13 mouse cellular contexts compared by ENCODE assay signal in the genomic region with DNA sequence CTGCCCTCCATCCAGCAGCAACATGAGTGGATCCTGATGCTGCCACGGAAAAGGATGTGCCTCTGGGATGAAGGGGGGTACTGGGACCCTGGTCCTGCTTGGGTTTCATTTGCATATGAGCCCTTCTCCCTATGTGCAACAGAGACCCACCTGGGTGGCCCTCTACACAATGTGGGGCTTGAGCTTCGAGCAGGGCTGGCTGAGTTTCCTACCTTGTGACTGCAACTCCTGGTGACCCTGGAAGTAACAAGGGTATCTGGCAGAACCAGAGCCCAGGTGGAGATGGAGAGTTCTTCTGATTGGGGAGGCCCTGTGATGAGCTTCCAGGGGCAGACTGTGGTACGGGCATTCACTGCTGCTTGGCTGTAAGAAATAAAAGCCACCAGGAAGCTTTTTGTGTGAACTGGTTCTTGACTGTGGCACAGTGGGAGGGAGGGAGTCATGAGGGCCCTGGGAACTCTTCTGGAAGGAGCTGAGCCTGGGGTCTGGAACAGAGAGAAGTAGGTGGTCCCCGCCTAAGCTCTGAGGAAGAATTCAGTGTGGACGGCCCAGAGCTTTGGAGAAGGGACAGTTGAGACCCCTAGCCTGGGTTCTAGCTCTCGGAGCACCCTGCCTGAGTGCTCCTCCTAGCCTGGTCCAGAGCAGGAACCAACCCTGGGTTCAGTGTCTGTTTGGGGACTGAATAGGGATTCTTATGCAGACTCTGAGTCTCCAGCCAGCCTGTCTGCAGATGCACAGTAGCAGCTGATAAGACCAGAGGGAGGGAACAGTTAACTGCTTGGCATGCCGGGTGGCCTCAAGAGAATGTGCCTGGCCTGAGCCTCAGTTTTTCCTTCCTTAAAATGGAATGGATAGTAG. TPM values are rescaled to one million over a fixed set of nuclear protein-coding genes. Genes with fewer than 3 reads are reported as not detected.
DNase-seq lines count a peak whose midpoint lies in the region; ATAC-seq and TF ChIP-seq lines count a peak whose summit lies in the region.
"Had no signal": no experiment of that assay in that cellular context is flagged by ENCODE, and none has a peak within 500 bp of the region (broad histone marks: within the 10 kb centered on the region; RNA-seq: fewer than 3 reads in every experiment).

No protein-coding gene starts in this region.

- H3K4me1 ChIP-seq in heart, adult 2 months (ENCODE audit: control insufficient read depth, insufficient read depth, low read length) = peaks cover 31% of the 10 kb centered on the region
- H3K4me1 ChIP-seq in lung, postnatal 0 days (ENCODE audit: insufficient read depth, low read depth, low read length) = peaks cover 29% of the 10 kb centered on the region; the same call in 1 of the 2 replicates
- H3K4me1 ChIP-seq in intestine, embryonic 15.5 days (replicated peaks) = peaks cover 36% of the 10 kb centered on the region
- H3K4me1 ChIP-seq in small intestine, adult 2 months (ENCODE audit: control insufficient read depth, insufficient read depth, insufficient read length, low read length) = peaks cover 20% of the 10 kb centered on the region; the same call in 1 of the 2 replicates

- 46% methylated on average over 7 of the region's 7 CpGs for WGBS in heart, adult 2 months
- WGBS in lung, postnatal 0 days = 56% methylated on average over 7 of the region's 7 CpGs
- 74% methylated on average over 7 of the region's 7 CpGs for WGBS in intestine, embryonic 15.5 days
- WGBS in small intestine, adult 2 months = 61% methylated on average over 7 of the region's 7 CpGs

- intact Hi-C loops in heart, adult 2 months (cut with DNase I) = no loop called here
- intact Hi-C loops in heart, postnatal 10 days (cut with DNase I) = no loop called here

- H3K4me2 ChIP-seq in lung, postnatal 0 days (replicated peaks; ENCODE audit: low read depth, low read length) = 0 out of 2 replicates have a peak overlapping the region, but pooled peaks have one; percentile 8
- no peak overlapping the region; the same call in 1 of the 2 replicates for H3K4me2 ChIP-seq in intestine, embryonic 15.5 days (replicated peaks)

- no peak for TF ChIP-seq CTCF in heart, adult 2 months (IDR thresholded peaks at IDR 0.05)
- no peak for TF ChIP-seq CTCF in lung, postnatal 0 days (IDR thresholded peaks at IDR 0.05)
- TF ChIP-seq CTCF in small intestine, adult 2 months (IDR thresholded peaks at IDR 0.05; ENCODE audit: extremely low read depth, insufficient read length, insufficient replicate concordance, low read depth, low read length) = no peak

- H3K9ac ChIP-seq in heart, adult 2 months (ENCODE audit: low read depth, low read length) = peak overlapping the region; percentile 64
- H3K9ac ChIP-seq in lung, postnatal 0 days (replicated peaks; ENCODE audit: low read depth) = no peak overlapping the region; the same call in 1 of the 2 replicates
- no peak overlapping the region for H3K9ac ChIP-seq in intestine, embryonic 15.5 days
- H3K9ac ChIP-seq: forebrain, postnatal 0 days had no signal

- TF ChIP-seq POLR2A in heart, adult 2 months (IDR thresholded peaks at IDR 0.05; ENCODE audit: insufficient read depth, low read depth, low read length) = no peak
- no peak for TF ChIP-seq POLR2A in small intestine, adult 2 months (IDR thresholded peaks at IDR 0.05; ENCODE audit: low read depth, low read length)

- H3K27me3 ChIP-seq in heart, adult 2 months (ENCODE audit: control insufficient read depth, insufficient read depth, low read length) = no peaks in the 10 kb centered on the region
- no peaks in the 10 kb centered on the region for H3K27me3 ChIP-seq in lung, postnatal 0 days (replicated peaks; ENCODE audit: insufficient read depth, low read length)
- H3K27me3 ChIP-seq in intestine, embryonic 15.5 days (replicated peaks) = no peaks in the 10 kb centered on the region
- no peaks in the 10 kb centered on the region for H3K27me3 ChIP-seq in small intestine, adult 2 months (ENCODE audit: control insufficient read depth, insufficient read depth, low read length)

- no peaks in the 10 kb centered on the region for H3K79me2 ChIP-seq in heart, adult 2 months (replicated peaks; ENCODE audit: control insufficient read depth, insufficient read depth, low read length)

- TF ChIP-seq EP300 in heart, adult 2 months (IDR thresholded peaks at IDR 0.05; ENCODE audit: insufficient read depth, low read depth, low read length) = no peak
- TF ChIP-seq EP300 in lung, postnatal 0 days (IDR thresholded peaks at IDR 0.05) = no peak

- no peaks in the 10 kb centered on the region for H3K9me3 ChIP-seq in lung, postnatal 0 days (ENCODE audit: low read length)
- no peaks in the 10 kb centered on the region for H3K9me3 ChIP-seq in intestine, embryonic 15.5 days

- no peaks in the 10 kb centered on the region for H3K36me3 ChIP-seq in heart, adult 2 months (ENCODE audit: control insufficient read depth, insufficient read depth, low read length)
- no peaks in the 10 kb centered on the region for H3K36me3 ChIP-seq in lung, postnatal 0 days (ENCODE audit: insufficient read depth, low read length)
- H3K36me3 ChIP-seq in intestine, embryonic 15.5 days = no peaks in the 10 kb centered on the region
- H3K36me3 ChIP-seq in small intestine, adult 2 months (ENCODE audit: control insufficient read depth, insufficient read depth, low read length) = no peaks in the 10 kb centered on the region

- peak; percentile 9; the same call in 1 of the 2 replicates for ATAC-seq in lung, postnatal 0 days
- peak; percentile 34 for ATAC-seq in intestine, embryonic 15.5 days
- ATAC-seq: forebrain, postnatal 0 days had no signal

- DNase-seq in heart, adult 2 months = peak in 1 of 2 experiments; percentile 70
- no peak for DNase-seq in heart, postnatal 10 days
- DNase-seq in lung, postnatal 0 days (ENCODE audit: low spot score) = peak; percentile 45
- no peak for DNase-seq in lung, adult 18-20 months
- no peak for DNase-seq in cerebellum, postnatal 14 days
- no peak for DNase-seq in left cerebral cortex, adult 18-20 months (ENCODE audit: low spot score in 2 of 2)
- DNase-seq: cerebellum, adult 9-11 months; forebrain, postnatal 0 days had no signal

- H3K4me3 ChIP-seq in heart, adult 2 months = peak overlapping the region; percentile 31
- H3K4me3 ChIP-seq in lung, postnatal 0 days (ENCODE audit: low read depth, low read length) = no peak overlapping the region
- H3K4me3 ChIP-seq in intestine, embryonic 15.5 days (replicated peaks) = no peak overlapping the region
- no peak overlapping the region for H3K4me3 ChIP-seq in small intestine, adult 2 months (ENCODE audit: low read depth, low read length)

- peak overlapping the region; percentile 96 for H3K27ac ChIP-seq in heart, adult 2 months
- peak overlapping the region; percentile 97 for H3K27ac ChIP-seq in lung, postnatal 0 days (ENCODE audit: low read length)
- H3K27ac ChIP-seq in intestine, embryonic 15.5 days = peak overlapping the region; percentile 56
- H3K27ac ChIP-seq in small intestine, adult 2 months (ENCODE audit: insufficient read depth, low read depth, low read length) = peak overlapping the region; percentile 91

RNA-seq across cellular contexts. Expression of a gene that starts 1.0 kb away (rescaled TPM):
- total RNA-seq in heart, adult 2 months (2021) = 1 to 10 TPM; 4.0 to 4.7 TPM
- polyA plus RNA-seq in heart, adult 2 months (2012; rRNA removed) = 8.8 and 10.7 TPM in 2 replicates
- total RNA-seq in heart, postnatal 10 days (2021) = 1 to 10 TPM; 4.5 to 6.1 TPM
- polyA plus RNA-seq in lung, postnatal 0 days (2015; fragmentation: Nextera tagmentation; extraction: Ambion mirVana) = 11.8 and 19.3 TPM in 2 replicates
- polyA plus RNA-seq in intestine, embryonic 15.5 days (2015; fragmentation: Nextera tagmentation; extraction: Ambion mirVana) = 0.98 and 1.4 TPM in 2 replicates
- 1.0 and 2.0 TPM in 2 replicates for polyA plus RNA-seq in small intestine, adult 2 months (2012; rRNA removed)
- total RNA-seq in left cerebral cortex, adult 18-20 months (2021) = 1 to 10 TPM in 1 of 2 experiments, under 1 TPM in 1; 0.61 to 1.5 TPM
- polyA plus RNA-seq: neural tube, embryonic 11.5 days had no signal

RNA-seq across cellular contexts. Expression of a gene that starts 1.9 kb away (rescaled TPM):
- total RNA-seq in heart, adult 2 months (2021) = 1 to 10 TPM; 4.4 to 4.8 TPM
- 5.2 and 7.8 TPM in 2 replicates for polyA plus RNA-seq in heart, adult 2 months (2012; rRNA removed)
- total RNA-seq in heart, postnatal 10 days (2021) = 1 to 10 TPM; 4.2 to 5.1 TPM
- polyA plus RNA-seq in lung, postnatal 0 days (2015; fragmentation: Nextera tagmentation; extraction: Ambion mirVana) = 5.7 and 8.1 TPM in 2 replicates
- 0.16 and 0.21 TPM in 2 replicates for polyA plus RNA-seq in intestine, embryonic 15.5 days (2015; fragmentation: Nextera tagmentation; extraction: Ambion mirVana)
- polyA plus RNA-seq in small intestine, adult 2 months (2012; rRNA removed) = 0.28 and 1.1 TPM in 2 replicates
- total RNA-seq in left cerebral cortex, adult 18-20 months (2021) = 1 to 10 TPM in 1 of 2 experiments, under 1 TPM in 1; 0.44 to 1.1 TPM
- polyA plus RNA-seq: neural tube, embryonic 11.5 days had no signal

RNA-seq across cellular contexts. Expression of a gene that starts 17.9 kb away (rescaled TPM):
- not detected for total RNA-seq in heart, adult 2 months (2021)
- not detected in 2 replicates for polyA plus RNA-seq in heart, adult 2 months (2012; rRNA removed)
- total RNA-seq in heart, postnatal 10 days (2021) = not detected
- polyA plus RNA-seq in lung, postnatal 0 days (2015; fragmentation: Nextera tagmentation; extraction: Ambion mirVana) = 0.17 TPM in 1 of 2 replicates, not detected in the other
- polyA plus RNA-seq in intestine, embryonic 15.5 days (2015; fragmentation: Nextera tagmentation; extraction: Ambion mirVana) = not detected in 2 replicates
- polyA plus RNA-seq in small intestine, adult 2 months (2012; rRNA removed) = not detected in 2 replicates
- under 1 TPM in 1 of 2 experiments, not detected in 1; 0.12 TPM for total RNA-seq in left cerebral cortex, adult 18-20 months (2021)
- total RNA-seq: forebrain, postnatal 0 days; left cerebral cortex, postnatal 25 days had no signal
- polyA plus RNA-seq: forebrain, postnatal 0 days; hindbrain, embryonic 11.5 days; neural tube, embryonic 11.5 days had no signal

RNA-seq across cellular contexts. Expression of a gene that starts 27.3 kb away (rescaled TPM):
- total RNA-seq in heart, adult 2 months (2021) = not detected
- polyA plus RNA-seq in heart, adult 2 months (2012; rRNA removed) = not detected in 2 replicates
- total RNA-seq in heart, postnatal 10 days (2021) = not detected
- polyA plus RNA-seq in lung, postnatal 0 days (2015; fragmentation: Nextera tagmentation; extraction: Ambion mirVana) = not detected in 2 replicates
- not detected in 2 replicates for polyA plus RNA-seq in intestine, embryonic 15.5 days (2015; fragmentation: Nextera tagmentation; extraction: Ambion mirVana)
- polyA plus RNA-seq in small intestine, adult 2 months (2012; rRNA removed) = not detected in 2 replicates
- not detected for total RNA-seq in left cerebral cortex, adult 18-20 months (2021)
- total RNA-seq: forebrain, postnatal 0 days; left cerebral cortex, postnatal 25 days had no signal
- polyA plus RNA-seq: forebrain, postnatal 0 days; hindbrain, embryonic 11.5 days; neural tube, embryonic 11.5 days had no signal

RNA-seq across cellular contexts. Expression of a gene that starts 42.9 kb away (rescaled TPM):
- not detected for total RNA-seq in heart, adult 2 months (2021)
- polyA plus RNA-seq in heart, adult 2 months (2012; rRNA removed) = not detected in 2 replicates
- total RNA-seq in heart, postnatal 10 days (2021) = not detected
- not detected in 2 replicates for polyA plus RNA-seq in lung, postnatal 0 days (2015; fragmentation: Nextera tagmentation; extraction: Ambion mirVana)
- not detected in 2 replicates for polyA plus RNA-seq in intestine, embryonic 15.5 days (2015; fragmentation: Nextera tagmentation; extraction: Ambion mirVana)
- not detected in 2 replicates for polyA plus RNA-seq in small intestine, adult 2 months (2012; rRNA removed)
- total RNA-seq in left cerebral cortex, adult 18-20 months (2021) = not detected
- total RNA-seq: forebrain, postnatal 0 days; left cerebral cortex, postnatal 25 days had no signal
- polyA plus RNA-seq: forebrain, postnatal 0 days; hindbrain, embryonic 11.5 days; neural tube, embryonic 11.5 days had no signal
